Mouse (Mus musculus) cerebellum, adult 8-10 months (tissue): ENCODE results near the gene Anks1b.

Experiments
- DNase-seq: peaks from one replicate; pipeline ENCODE4 v3.0.0; 2022

Gene Anks1b

GRCm38 (mm10) chr10:90685367-90685766 is 812.1 kb downstream of the Anks1b start:
- no peak for DNase-seq

GRCm38 (mm10) chr10:90688153-90688552 is 814.8 kb downstream of the Anks1b start:
- no peak for DNase-seq

- DNase-seq, result no peak
Measured at GRCm38 (mm10) chr10:90688696-90689252, 815.5 kb downstream of the Anks1b start.

- DNase-seq, result peak; percentile 80
Measured at GRCm38 (mm10) chr10:90689854-90690513, 816.7 kb downstream of the Anks1b start.

- peak; percentile 37 for DNase-seq
Measured at GRCm38 (mm10) chr10:90696687-90697086, 823.4 kb downstream of the Anks1b start.

- no peak for DNase-seq
Measured at GRCm38 (mm10) chr10:90697413-90697812, 824.1 kb downstream of the Anks1b start.

- no peak for DNase-seq
Measured at GRCm38 (mm10) chr10:90699211-90699610, 825.9 kb downstream of the Anks1b start.

GRCm38 (mm10) chr10:90704602-90705001 is 831.3 kb downstream of the Anks1b start:
- no peak for DNase-seq

GRCm38 (mm10) chr10:90708822-90709601 is 835.7 kb downstream of the Anks1b start:
- no peak for DNase-seq

- DNase-seq, result no peak
Measured at GRCm38 (mm10) chr10:90709602-90709931, 836.3 kb downstream of the Anks1b start.

- DNase-seq, result no peak
Measured at GRCm38 (mm10) chr10:90717961-90718360, 844.7 kb downstream of the Anks1b start.

- no peak for DNase-seq
Measured at GRCm38 (mm10) chr10:90718684-90719083, 845.4 kb downstream of the Anks1b start.

GRCm38 (mm10) chr10:90719996-90720395 is 846.7 kb downstream of the Anks1b start:
- DNase-seq, result no peak

GRCm38 (mm10) chr10:90723071-90723494 is 849.8 kb downstream of the Anks1b start:
- no peak for DNase-seq

- no peak for DNase-seq
Measured at GRCm38 (mm10) chr10:90723941-90724341, 850.6 kb downstream of the Anks1b start.

GRCm38 (mm10) chr10:90724931-90725330 is 851.6 kb downstream of the Anks1b start:
- DNase-seq, result no peak

- DNase-seq, result peak; percentile 85
Measured at GRCm38 (mm10) chr10:90728401-90729358, 855.4 kb downstream of the Anks1b start.

GRCm38 (mm10) chr10:90729527-90729926 is 856.2 kb downstream of the Anks1b start:
- peak; percentile 33 for DNase-seq

GRCm38 (mm10) chr10:90732823-90733222 is 859.5 kb downstream of the Anks1b start:
- no peak for DNase-seq

- peak; percentile 48 for DNase-seq
Measured at GRCm38 (mm10) chr10:90733632-90734031, 860.3 kb downstream of the Anks1b start.

GRCm38 (mm10) chr10:90738475-90738874 is 865.2 kb downstream of the Anks1b start:
- no peak for DNase-seq

GRCm38 (mm10) chr10:90740956-90741355 is 867.6 kb downstream of the Anks1b start:
- DNase-seq, result no peak

GRCm38 (mm10) chr10:90751889-90752288 is 878.6 kb downstream of the Anks1b start:
- no peak for DNase-seq
